Mouse (Mus musculus) embryonic facial prominence, embryonic 10.5 days (tissue): ENCODE data around the gene Gphb5. TPM values are rescaled to one million over a fixed set of nuclear protein-coding genes. Genes with fewer than 3 reads are reported as not detected.

Experiments
- DNase-seq: peaks from one replicate; pipeline ENCODE4 v3.0.0-alpha.2; 2017; ENCODE audit warnings: low spot score
- H3K27ac ChIP-seq: fragments of 300-500 bp; sonication (generic); replicated peaks from 2 replicates; pipeline ENCODE4 v1.5.1; 2016; ENCODE audit warnings: mild to moderate bottlenecking
- H3K27me3 ChIP-seq: fragments of 300-500 bp; sonication (generic); replicated peaks from 2 replicates; pipeline ENCODE4 v1.6.1; 2016; ENCODE audit warnings: low read depth, mild to moderate bottlenecking; ENCODE audit not compliant: poor library complexity, severe bottlenecking
- H3K36me3 ChIP-seq: fragments of 300-500 bp; sonication (generic); replicated peaks from 2 replicates; pipeline ENCODE4 v1.6.1; 2016; ENCODE audit warnings: mild to moderate bottlenecking, moderate library complexity
- H3K4me1 ChIP-seq: fragments of 300-500 bp; sonication (generic); 2 replicates; pipeline ENCODE4 v1.6.1; 2016
- H3K4me3 ChIP-seq: fragments of 300-500 bp; sonication (generic); 2 replicates; pipeline ENCODE4 v1.5.1; 2016; ENCODE audit warnings: mild to moderate bottlenecking, moderate library complexity
- H3K9me3 ChIP-seq: fragments of 300-500 bp; sonication (generic); 2 replicates; pipeline ENCODE4 v1.6.1; 2016; ENCODE audit warnings: mild to moderate bottlenecking
- WGBS: fragments of 180-500 bp; shearing (Covaris S2); methylation state at CpG from one replicate; pipeline ENCODE4 v1.1.7; 2016; 5-methylcytosine and 5-hydroxymethylcytosine counted together
- polyA plus RNA-seq: library from polyadenylated mRNA; unstranded; fragments of >200 nt; fragmentation: Nextera tagmentation; extraction: Ambion mirVana; gene quantifications from 2 replicates; pipeline ENCODE4 v1.2.1, GENCODE M21; 2016

The Gphb5 gene
- polyA plus RNA-seq, 1 experiment from 2014 or later = not detected

DNA sequence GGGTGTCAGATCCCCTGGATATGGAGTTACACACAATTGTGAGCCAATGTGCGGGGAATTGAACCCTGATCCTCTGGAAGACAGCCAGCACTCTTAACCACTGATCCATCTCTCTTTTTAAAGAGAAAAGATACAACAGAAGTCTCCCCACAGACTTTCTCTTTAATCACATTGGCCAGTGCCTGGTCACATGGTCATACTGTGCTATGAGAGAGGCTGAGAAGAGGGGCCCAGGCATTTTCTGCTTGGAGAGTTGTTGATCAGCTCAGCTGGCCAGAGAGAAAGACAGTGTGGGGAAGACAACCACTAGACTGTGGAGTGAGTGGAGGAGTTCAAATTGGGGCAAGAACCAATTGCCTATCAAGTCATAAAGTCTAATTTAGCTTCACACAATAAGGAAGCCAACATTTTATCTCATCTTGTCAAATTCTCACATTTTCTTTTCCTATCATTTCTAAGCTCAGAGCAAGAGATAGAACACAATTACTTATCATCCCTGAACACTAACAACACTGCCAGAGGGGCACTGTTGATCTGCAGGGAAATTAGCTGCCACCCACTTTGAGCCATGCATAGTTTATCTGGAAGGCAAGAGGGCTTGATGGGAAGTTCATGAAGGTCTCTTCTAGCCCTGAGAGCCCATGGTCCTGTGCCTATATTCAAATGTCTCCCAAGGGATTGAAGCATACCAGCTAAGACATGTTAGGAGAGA is 13.3 kb upstream of the Gphb5 start:
- 88% methylated on average over 1 of the region's 1 CpGs for WGBS

DNA sequence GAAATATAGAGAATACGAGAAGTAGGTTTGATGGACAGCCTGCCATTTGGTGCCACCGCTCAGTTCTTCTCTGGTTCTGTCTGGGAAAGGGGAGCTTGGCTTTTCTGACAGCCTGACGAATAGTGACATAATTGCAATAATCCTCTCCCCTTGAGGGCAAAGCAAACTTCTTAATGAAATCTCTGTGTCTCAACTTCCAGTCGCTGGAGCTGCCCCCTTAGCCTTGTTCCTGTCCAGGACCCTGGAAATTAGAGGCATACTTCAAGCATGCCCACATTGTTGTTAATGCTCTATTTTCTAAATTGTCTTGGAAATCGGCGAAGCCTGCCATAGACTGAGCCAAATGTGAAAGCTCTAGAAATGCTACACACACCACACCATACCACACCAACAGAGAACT is 12.1 kb upstream of the Gphb5 start:
- Histone ChIP-seq H3K27me3 (no peaks in the 10 kb centered on the region), H3K9me3 (no peaks in the 10 kb centered on the region), H3K4me3 (no peak overlapping the region), H3K4me1 (no peaks in the 10 kb centered on the region; the same call in 1 of the 2 replicates), H3K27ac (no peak overlapping the region), H3K36me3 (no peaks in the 10 kb centered on the region)
- DNase-seq = no peak
- 68% methylated on average over 6 of the region's 6 CpGs for WGBS

More for the DNA sequence above, 13.3 kb upstream of the Gphb5 start:
- Histone ChIP-seq H3K4me1 (no peaks in the 10 kb centered on the region), H3K36me3 (no peaks in the 10 kb centered on the region), H3K9me3 (no peaks in the 10 kb centered on the region), H3K4me3 (no peak overlapping the region), H3K27ac (no peak overlapping the region), H3K27me3 (no peaks in the 10 kb centered on the region)
- no peak for DNase-seq

GRCm38 (mm10) chr12:75425882-75426281 is 9.3 kb upstream of the Gphb5 start:
- no peak for DNase-seq
- Histone ChIP-seq H3K27ac (no peak overlapping the region), H3K27me3 (no peaks in the 10 kb centered on the region), H3K9me3 (no peaks in the 10 kb centered on the region), H3K36me3 (no peaks in the 10 kb centered on the region), H3K4me3 (no peak overlapping the region), H3K4me1 (no peaks in the 10 kb centered on the region; the same call in 1 of the 2 replicates)
- 88% methylated on average over 7 of the region's 7 CpGs for WGBS

- no peak overlapping the region for H3K27ac ChIP-seq
- no peak for DNase-seq
- no peaks in the 10 kb centered on the region for H3K9me3 ChIP-seq
- no peaks in the 10 kb centered on the region; the same call in 1 of the 2 replicates for H3K4me1 ChIP-seq
- H3K36me3 ChIP-seq = no peaks in the 10 kb centered on the region
- H3K4me3 ChIP-seq = no peak overlapping the region
- no peaks in the 10 kb centered on the region for H3K27me3 ChIP-seq
- WGBS = 85% methylated on average over 4 of the region's 4 CpGs
Measured at GRCm38 (mm10) chr12:75424817-75425216, 8.2 kb upstream of the Gphb5 start.

GRCm38 (mm10) chr12:75424359-75424758 is 7.8 kb upstream of the Gphb5 start:
- Histone ChIP-seq H3K27ac (no peak overlapping the region), H3K4me3 (no peak overlapping the region), H3K9me3 (no peaks in the 10 kb centered on the region), H3K4me1 (no peaks in the 10 kb centered on the region; the same call in 1 of the 2 replicates), H3K27me3 (no peaks in the 10 kb centered on the region), H3K36me3 (no peaks in the 10 kb centered on the region)
- no peak for DNase-seq
- WGBS = 70% methylated on average over 7 of the region's 7 CpGs

DNA sequence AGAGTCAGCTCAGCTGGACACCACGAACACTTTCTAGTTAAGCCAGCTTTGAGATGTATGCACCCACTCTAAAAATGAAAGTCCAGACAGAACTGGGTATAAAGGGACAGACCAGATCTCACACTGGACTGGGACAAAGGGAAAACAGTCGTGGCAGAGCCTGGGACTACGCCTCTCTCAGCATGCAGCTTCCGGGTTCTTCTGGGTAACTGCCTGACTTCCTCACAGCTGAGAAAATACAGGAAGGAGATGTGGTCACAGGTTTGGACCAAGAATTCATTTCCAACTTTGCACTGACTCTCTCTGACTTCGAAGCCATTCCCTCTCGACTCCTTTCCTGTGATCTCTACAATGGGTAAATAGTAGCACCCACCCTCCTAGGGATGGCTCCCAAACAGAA is 1.6 kb downstream of the Gphb5 start:
- Histone ChIP-seq H3K36me3 (no peaks in the 10 kb centered on the region), H3K27me3 (no peaks in the 10 kb centered on the region), H3K9me3 (no peaks in the 10 kb centered on the region), H3K4me1 (no peaks in the 10 kb centered on the region), H3K4me3 (no peak overlapping the region), H3K27ac (no peak overlapping the region)
- 76% methylated on average over 6 of the region's 6 CpGs for WGBS
- DNase-seq = no peak

GRCm38 (mm10) chr12:75412964-75413363 is 3.6 kb downstream of the Gphb5 start:
- H3K4me3 ChIP-seq = no peak overlapping the region
- DNase-seq = no peak
- no peak overlapping the region for H3K27ac ChIP-seq
- WGBS = 83% methylated on average over 9 of the region's 9 CpGs
- no peaks in the 10 kb centered on the region for H3K27me3 ChIP-seq
- no peaks in the 10 kb centered on the region for H3K9me3 ChIP-seq
- no peaks in the 10 kb centered on the region for H3K4me1 ChIP-seq
- H3K36me3 ChIP-seq = no peaks in the 10 kb centered on the region

DNA sequence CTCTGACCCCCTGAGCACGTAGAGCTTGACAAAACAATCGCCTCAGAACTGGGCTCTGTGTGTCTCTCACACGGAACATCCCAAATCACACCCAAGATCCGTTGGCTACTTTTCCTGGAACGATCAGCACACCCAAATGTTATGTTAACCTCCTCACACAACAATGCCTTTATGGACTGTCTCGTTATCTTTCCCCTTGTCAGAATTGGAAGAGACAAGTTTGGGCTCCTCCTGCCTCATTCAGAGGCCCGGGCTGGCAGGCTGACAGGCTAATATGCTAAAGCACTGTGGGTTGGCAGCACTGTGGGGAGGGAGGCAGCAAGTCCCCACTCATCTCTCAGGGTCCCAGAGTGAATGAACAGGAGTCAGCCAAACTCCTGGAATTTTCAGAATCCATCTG is 19.5 kb downstream of the Gphb5 start:
- H3K27ac ChIP-seq = no peak overlapping the region
- 31% methylated on average over 7 of the region's 7 CpGs for WGBS
- no peak overlapping the region for H3K4me3 ChIP-seq
- peak; percentile 20 for DNase-seq
- H3K4me1 ChIP-seq = peaks cover 18% of the 10 kb centered on the region
- no peaks in the 10 kb centered on the region for H3K27me3 ChIP-seq
- no peaks in the 10 kb centered on the region for H3K9me3 ChIP-seq
- H3K36me3 ChIP-seq = no peaks in the 10 kb centered on the region

DNA sequence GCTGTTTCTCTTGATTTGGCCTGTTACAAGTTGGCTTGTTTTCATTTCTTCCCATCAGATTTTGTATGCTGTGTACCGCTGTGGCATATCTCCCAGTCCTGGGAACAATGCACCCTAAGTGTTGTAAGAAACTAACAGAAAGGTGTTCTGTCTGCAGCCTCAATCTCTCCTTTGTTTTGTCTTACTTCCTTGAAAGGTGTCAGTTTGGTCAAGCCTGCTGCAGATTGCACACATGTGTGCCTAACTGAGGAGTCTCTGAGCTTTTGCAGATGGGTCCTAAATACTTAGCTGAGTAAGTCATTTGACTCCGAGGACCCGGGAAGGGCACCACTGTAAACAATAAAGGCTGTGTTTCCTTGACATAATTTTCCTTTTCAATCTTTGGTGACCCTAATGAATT is 20.0 kb downstream of the Gphb5 start:
- Histone ChIP-seq H3K36me3 (no peaks in the 10 kb centered on the region), H3K9me3 (no peaks in the 10 kb centered on the region), H3K27ac (peak overlapping the region; percentile 35; the same call in 1 of the 2 replicates), H3K27me3 (no peaks in the 10 kb centered on the region), H3K4me1 (peaks cover 18% of the 10 kb centered on the region), H3K4me3 (no peak overlapping the region)
- WGBS = 41% methylated on average over 3 of the region's 3 CpGs
- DNase-seq = peak; percentile 33

GRCm38 (mm10) chr12:75394011-75394773 is 22.4 kb downstream of the Gphb5 start:
- no peak overlapping the region for H3K27ac ChIP-seq
- H3K27me3 ChIP-seq = no peaks in the 10 kb centered on the region
- DNase-seq = no peak
- no peaks in the 10 kb centered on the region for H3K9me3 ChIP-seq
- peaks cover 18% of the 10 kb centered on the region for H3K4me1 ChIP-seq
- H3K36me3 ChIP-seq = no peaks in the 10 kb centered on the region
- no peak overlapping the region for H3K4me3 ChIP-seq
- 87% methylated on average over 20 of the region's 20 CpGs for WGBS

GRCm38 (mm10) chr12:75391526-75391925 is 25.1 kb downstream of the Gphb5 start:
- Histone ChIP-seq H3K27me3 (no peaks in the 10 kb centered on the region), H3K27ac (no peak overlapping the region), H3K4me1 (peaks cover 12% of the 10 kb centered on the region), H3K4me3 (no peak overlapping the region), H3K36me3 (no peaks in the 10 kb centered on the region), H3K9me3 (no peaks in the 10 kb centered on the region)
- WGBS = 75% methylated on average over 9 of the region's 9 CpGs
- no peak for DNase-seq

- Histone ChIP-seq H3K36me3 (no peaks in the 10 kb centered on the region), H3K9me3 (no peaks in the 10 kb centered on the region), H3K4me1 (peaks cover 4% of the 10 kb centered on the region; the same call in 1 of the 2 replicates), H3K27me3 (no peaks in the 10 kb centered on the region), H3K27ac (no peak overlapping the region), H3K4me3 (no peak overlapping the region)
- WGBS = 47% methylated on average over 20 of the region's 20 CpGs
- DNase-seq = peak; percentile 51
Measured at GRCm38 (mm10) chr12:75389308-75390135, 27.1 kb downstream of the Gphb5 start.
